Mouse (Mus musculus): ENCODE measurements around the gene Fgb. TPM values are rescaled to one million over a fixed set of nuclear protein-coding genes. Genes with fewer than 3 reads are reported as not detected.

Gene Fgb
- polyA plus RNA-seq (2012; rRNA removed) = 0.14 and 0.59 TPM in 2 replicates

GRCm38 (mm10) chr3:83049680-83050079 is at the start of gene Fgb:
Fgb (minus strand) TSS chr3:83049863.

DNA sequence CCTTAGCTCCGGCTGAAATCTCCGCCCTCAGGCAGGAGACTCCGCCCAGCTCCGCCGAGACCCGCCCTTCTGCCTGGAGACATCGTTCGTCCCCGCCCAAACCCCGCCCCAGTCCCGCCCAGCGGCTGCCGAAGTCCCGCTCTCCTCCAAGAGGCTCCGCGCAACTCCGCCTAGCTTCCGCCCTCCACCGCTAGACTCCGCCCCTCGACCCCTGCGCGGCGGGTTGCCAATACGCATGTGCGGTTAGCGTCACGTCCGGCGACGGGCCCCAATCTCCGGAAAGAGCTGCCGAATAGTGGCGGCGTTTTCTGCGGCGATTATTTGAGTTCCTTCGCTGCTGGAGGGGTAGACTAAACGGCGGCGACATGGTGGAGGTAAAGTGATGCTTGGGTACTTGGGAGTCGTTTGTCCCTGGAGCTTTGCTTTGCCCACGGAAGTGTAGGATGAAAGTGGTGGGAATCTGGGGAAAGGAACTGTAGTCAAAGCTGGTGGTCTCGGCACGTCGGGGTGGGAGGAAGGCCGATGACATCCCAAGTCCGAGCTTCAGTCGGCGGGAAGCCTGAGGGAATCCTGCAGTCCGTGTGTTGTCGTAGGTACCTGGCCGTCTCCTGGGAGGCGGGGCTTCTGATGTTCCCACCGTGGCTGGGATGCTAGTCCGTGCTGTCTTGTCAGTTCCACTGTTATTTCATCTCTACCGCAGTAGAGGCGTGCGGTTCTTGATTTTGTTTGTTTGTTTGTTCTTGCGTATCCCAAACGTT is 5.8 kb upstream of the Fgb start, which contains the start of gene Plrg1:
Gene Plrg1 (plus strand): TSS at position 242 of the 758 bp plus-strand sequence.

GRCm38 (mm10) chr3:83025475-83026301 is 24.0 kb downstream of the Fgb start, which contains the start of gene Fga:
Fga (plus strand) TSS chr3:83026076.

DNA sequence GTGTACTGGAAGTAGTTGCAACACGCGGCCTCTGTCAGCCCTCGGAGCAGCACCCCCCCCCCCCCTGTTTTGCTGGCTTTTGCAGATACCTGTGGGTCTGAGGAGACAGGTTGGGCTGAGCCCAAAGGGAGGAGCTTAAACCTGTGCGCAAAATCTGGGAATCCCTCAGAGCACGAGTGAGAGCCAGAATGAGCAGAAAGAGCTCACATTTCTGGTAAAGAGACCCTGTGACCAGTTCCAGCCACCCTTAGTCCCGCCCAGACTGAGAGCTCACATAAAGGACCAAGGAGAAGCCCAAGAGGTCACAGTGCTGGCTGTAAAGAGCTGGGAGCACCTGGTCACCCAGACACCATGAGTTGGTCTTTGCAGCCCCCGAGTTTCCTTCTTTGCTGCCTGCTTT is 42.1 kb downstream of the Fgb start, which contains the start of gene Fgg:
Gene Fgg (plus strand): TSS at position 168 of the 400 bp plus-strand sequence.

Other genes with a start within 250 kb of the Fgb start
- 0.07 TPM in 1 of 2 replicates, not detected in the other for gene Rbm46, start 173.4 kb downstream of the Fgb start, polyA plus RNA-seq (2012; rRNA removed)
- gene Lrat, start 145.9 kb downstream of the Fgb start, polyA plus RNA-seq (2012; rRNA removed) = 6.4 and 6.9 TPM in 2 replicates
- 0.36 and 1.6 TPM in 2 replicates for gene Fgg, start 42.1 kb downstream of the Fgb start, polyA plus RNA-seq (2012; rRNA removed)
- 0.25 and 0.37 TPM in 2 replicates for gene Fga, start 23.8 kb downstream of the Fgb start, polyA plus RNA-seq (2012; rRNA removed)
- gene Plrg1, start 5.7 kb upstream of the Fgb start, polyA plus RNA-seq (2012; rRNA removed) = 33.7 and 43.1 TPM in 2 replicates
- 0.44 and 0.46 TPM in 2 replicates for gene Dchs2, start 78.1 kb upstream of the Fgb start, polyA plus RNA-seq (2012; rRNA removed)